Mouse (Mus musculus) E14TG2a.4 (cell line): ENCODE measurements around the gene Smc3.

Experiments
- CTCF ChIP-seq: conservative IDR thresholded peaks from 2 replicates; pipeline ENCODE4 v1.5.1; 2014; ENCODE audit warnings: low read length
- POU5F1 ChIP-seq: IDR thresholded peaks from 2 replicates; pipeline ENCODE4 v1.6.1; 2014; ENCODE audit warnings: low read length, borderline replicate concordance

- no peak for TF ChIP-seq CTCF
- TF ChIP-seq POU5F1: no peak
These were observed 76.8 kb downstream of the Smc3 start, which contains the start of gene Rbm20 for GRCm38 (mm10) chr19:53676718-53677634.
